In genomic region chr14:47472743-47473546, GRCm38 (mm10) we compare ENCODE assay signal across 8 mouse cellular contexts. TPM values are rescaled to one million over a fixed set of nuclear protein-coding genes. Genes with fewer than 3 reads are reported as not detected.
A peak's percentile ranks its signal among the peaks of the same experiment; 100 is the strongest.
DNase-seq lines count a peak whose midpoint lies in the region; ATAC-seq and TF ChIP-seq lines count a peak whose summit lies in the region.

No protein-coding gene starts in this region.

- peak overlapping the region; percentile 81 for H3K4me2 ChIP-seq in embryonic facial prominence, embryonic 11.5 days (ENCODE audit: low read depth, low read length)
- H3K4me2 ChIP-seq in kidney, embryonic 14.5 days (replicated peaks; ENCODE audit: low read depth, low read length), result peak overlapping the region; percentile 74
- peak overlapping the region; percentile 72 for H3K4me2 ChIP-seq in liver, embryonic 14.5 days (ENCODE audit: low read depth)
- H3K4me2 ChIP-seq in stomach, postnatal 0 days (replicated peaks; ENCODE audit: low read depth), result peak overlapping the region; percentile 86

- no peaks in the 10 kb centered on the region for H3K36me3 ChIP-seq in embryonic facial prominence, embryonic 11.5 days (replicated peaks; ENCODE audit: control insufficient read depth, insufficient read depth, low read depth, low read length)
- no peaks in the 10 kb centered on the region for H3K36me3 ChIP-seq in kidney, embryonic 14.5 days (ENCODE audit: control insufficient read depth, insufficient read depth, low read length)
- peaks cover 12% of the 10 kb centered on the region for H3K36me3 ChIP-seq in liver, embryonic 14.5 days (replicated peaks; ENCODE audit: control insufficient read depth, insufficient read depth, low read depth)
- no peaks in the 10 kb centered on the region for H3K36me3 ChIP-seq in stomach, postnatal 0 days (ENCODE audit: control insufficient read depth, insufficient read depth, low read length)

- ATAC-seq in embryonic facial prominence, embryonic 11.5 days (replicated peaks; ENCODE audit: insufficient number of reproducible peaks, low FRiP score, low TSS enrichment, low read depth), result peak; percentile 71
- no peak; the same call in none of the 2 replicates for ATAC-seq in kidney, embryonic 14.5 days (ENCODE audit: low FRiP score, low TSS enrichment)
- ATAC-seq in liver, embryonic 14.5 days (ENCODE audit: insufficient read depth), result peak; percentile 80
- peak; percentile 77 for ATAC-seq in stomach, postnatal 0 days (ENCODE audit: low FRiP score, low TSS enrichment)

- no peaks in the 10 kb centered on the region for H3K9me3 ChIP-seq in embryonic facial prominence, embryonic 11.5 days (replicated peaks; ENCODE audit: control insufficient read depth, low read length)
- no peaks in the 10 kb centered on the region for H3K9me3 ChIP-seq in kidney, embryonic 14.5 days (ENCODE audit: control insufficient read depth, low read length)
- H3K9me3 ChIP-seq in liver, embryonic 14.5 days (ENCODE audit: control insufficient read depth, low read length), result no peaks in the 10 kb centered on the region
- H3K9me3 ChIP-seq in stomach, postnatal 0 days (ENCODE audit: control insufficient read depth, low read length), result no peaks in the 10 kb centered on the region

- peak overlapping the region; percentile 96 for H3K4me3 ChIP-seq in embryonic facial prominence, embryonic 11.5 days (ENCODE audit: low read depth, low read length)
- H3K4me3 ChIP-seq in kidney, embryonic 14.5 days (ENCODE audit: low read length), result peak overlapping the region; percentile 95
- peak overlapping the region; percentile 86 to 94 for H3K4me3 ChIP-seq in liver, embryonic 14.5 days (ENCODE audit: insufficient read depth in 1 of 2, low read depth in 2 of 2, low read length in 2 of 2)
- H3K4me3 ChIP-seq in stomach, postnatal 0 days (ENCODE audit: low read depth, low read length), result peak overlapping the region; percentile 89

- peak; percentile 89 for DNase-seq in CD4-positive, CD25-positive, alpha-beta regulatory T cell, adult 2 months (ENCODE audit: low read depth, low spot score)
- DNase-seq in adrenal gland, postnatal 25 days, result peak; percentile 61
- DNase-seq in embryonic facial prominence, embryonic 11.5 days (ENCODE audit: low spot score), result peak; percentile 64
- peak; percentile 60 for DNase-seq in heart, adult 8-10 months (ENCODE audit: low spot score)
- peak; percentile 52 to 64 (median 52) for DNase-seq in liver, embryonic 14.5 days (ENCODE audit: low read depth in 3 of 3, low spot score in 3 of 3)
- peak; percentile 77 to 82 for DNase-seq in natural killer cell, adult 2 months (ENCODE audit: low spot score in 2 of 2)
- peak; percentile 77 for DNase-seq in stomach, postnatal 0 days (ENCODE audit: low spot score)

- no peak for TF ChIP-seq CTCF in liver, embryonic 14.5 days (IDR thresholded peaks at IDR 0.05; ENCODE audit: low read depth)
- no peak for TF ChIP-seq CTCF in stomach, postnatal 0 days (IDR thresholded peaks at IDR 0.05; ENCODE audit: low read depth)

- H3K4me1 ChIP-seq in embryonic facial prominence, embryonic 11.5 days (ENCODE audit: control insufficient read depth, insufficient read depth, low read length), result no peaks in the 10 kb centered on the region
- peaks cover 4% of the 10 kb centered on the region; the same call in 1 of the 2 replicates for H3K4me1 ChIP-seq in kidney, embryonic 14.5 days (ENCODE audit: control insufficient read depth, insufficient read depth, low read length)
- H3K4me1 ChIP-seq in liver, embryonic 14.5 days (replicated peaks; ENCODE audit: control insufficient read depth in 2 of 2, insufficient read depth in 2 of 2, low read length in 1 of 2), result peaks cover 19 to 23% of the 10 kb centered on the region in 2 experiments
- peaks cover 2% of the 10 kb centered on the region; the same call in 1 of the 2 replicates for H3K4me1 ChIP-seq in stomach, postnatal 0 days (replicated peaks; ENCODE audit: control insufficient read depth, insufficient read depth)

- no peaks in the 10 kb centered on the region for H3K27me3 ChIP-seq in embryonic facial prominence, embryonic 11.5 days (ENCODE audit: control insufficient read depth, insufficient read depth, low read length)
- no peaks in the 10 kb centered on the region for H3K27me3 ChIP-seq in kidney, embryonic 14.5 days (ENCODE audit: control insufficient read depth, insufficient read depth, low read length)
- no peaks in the 10 kb centered on the region for H3K27me3 ChIP-seq in liver, embryonic 14.5 days (ENCODE audit: control insufficient read depth, insufficient read depth, low read length)
- H3K27me3 ChIP-seq in stomach, postnatal 0 days (ENCODE audit: control insufficient read depth, insufficient read depth, low read length), result no peaks in the 10 kb centered on the region

- peak overlapping the region; percentile 92 for H3K9ac ChIP-seq in embryonic facial prominence, embryonic 11.5 days (replicated peaks; ENCODE audit: low read length)
- H3K9ac ChIP-seq in kidney, embryonic 14.5 days (ENCODE audit: low read depth, low read length), result peak overlapping the region; percentile 95
- peak overlapping the region; percentile 99 for H3K9ac ChIP-seq in liver, embryonic 14.5 days (replicated peaks)
- peak overlapping the region; percentile 93 for H3K9ac ChIP-seq in stomach, postnatal 0 days (ENCODE audit: low read length)

- 3% methylated on average over 66 of the region's 69 CpGs for WGBS in embryonic facial prominence, embryonic 11.5 days
- WGBS in kidney, embryonic 14.5 days, result 2% methylated on average over 52 of the region's 69 CpGs
- under 1% methylated on average over 61 of the region's 69 CpGs for WGBS in liver, embryonic 14.5 days (ENCODE audit: insufficient replicate concordance)
- 1% methylated on average over 62 of the region's 69 CpGs for WGBS in stomach, postnatal 0 days

- TF ChIP-seq EP300 in liver, embryonic 14.5 days (IDR thresholded peaks at IDR 0.05; ENCODE audit: low read depth), result no peak
- no peak for TF ChIP-seq EP300 in stomach, postnatal 0 days (optimal IDR thresholded peaks at IDR 0.05)

- peak overlapping the region; percentile 76 for H3K27ac ChIP-seq in embryonic facial prominence, embryonic 11.5 days (replicated peaks; ENCODE audit: low read depth, low read length)
- peak overlapping the region; percentile 59; the same call in 1 of the 2 replicates for H3K27ac ChIP-seq in kidney, embryonic 14.5 days (ENCODE audit: low read depth, low read length)
- H3K27ac ChIP-seq in liver, embryonic 14.5 days, result peak overlapping the region; percentile 90
- peak overlapping the region; percentile 94 for H3K27ac ChIP-seq in stomach, postnatal 0 days (replicated peaks)

RNA-seq across cellular contexts. Expression of gene Fbxo34, which starts 22.7 kb away (rescaled TPM):
- total RNA-seq in adrenal gland, postnatal 25 days (2021), result 19.6 and 25.3 TPM in 2 replicates
- 22.8 and 24.9 TPM in 2 replicates for polyA plus RNA-seq in embryonic facial prominence, embryonic 11.5 days (2014; fragmentation: Nextera tagmentation; extraction: Ambion mirVana)
- 10 to 100 TPM in 3 of 4 experiments, 1 to 10 TPM in 1; 9.4 to 12.1 (median 11.6) TPM for total RNA-seq in heart, adult 8-10 months (2022)
- 13.8 and 25.8 TPM in 2 replicates for polyA plus RNA-seq in kidney, embryonic 14.5 days (2014; fragmentation: Nextera tagmentation; extraction: Ambion mirVana)
- polyA plus RNA-seq in liver, embryonic 14.5 days (2012; rRNA removed), result 20.2 and 24.4 TPM in 2 replicates
- polyA plus RNA-seq in liver, embryonic 14.5 days (2014; fragmentation: Nextera tagmentation; extraction: Ambion mirVana), result 33.4 and 37.1 TPM in 2 replicates
- polyA plus RNA-seq in stomach, postnatal 0 days (2015; fragmentation: Nextera tagmentation; extraction: Ambion mirVana), result 17.8 and 18.1 TPM in 2 replicates

RNA-seq across cellular contexts. Expression of gene Dlgap5, which starts 54.7 kb away (rescaled TPM):
- 5.6 and 6.0 TPM in 2 replicates for total RNA-seq in adrenal gland, postnatal 25 days (2021)
- 65.2 and 76.5 TPM in 2 replicates for polyA plus RNA-seq in embryonic facial prominence, embryonic 11.5 days (2014; fragmentation: Nextera tagmentation; extraction: Ambion mirVana)
- total RNA-seq in heart, adult 8-10 months (2022), result under 1 TPM in 3 of 4 experiments, not detected in 1; 0.60 to 0.75 (median 0.63) TPM
- 46.8 and 63.8 TPM in 2 replicates for polyA plus RNA-seq in kidney, embryonic 14.5 days (2014; fragmentation: Nextera tagmentation; extraction: Ambion mirVana)
- 35.3 and 42.5 TPM in 2 replicates for polyA plus RNA-seq in liver, embryonic 14.5 days (2012; rRNA removed)
- 46.2 and 51.4 TPM in 2 replicates for polyA plus RNA-seq in liver, embryonic 14.5 days (2014; fragmentation: Nextera tagmentation; extraction: Ambion mirVana)
- 5.9 and 7.4 TPM in 2 replicates for polyA plus RNA-seq in stomach, postnatal 0 days (2015; fragmentation: Nextera tagmentation; extraction: Ambion mirVana)
